Mouse (Mus musculus): Measurements from ENCODE around the gene Perp. TPM values are rescaled to one million over a fixed set of nuclear protein-coding genes. Genes with fewer than 3 reads are reported as not detected.

The Perp gene
- polyA plus RNA-seq, 1 experiment = 4.6 TPM

- H3K4me3 ChIP-seq (replicated peaks; ENCODE audit: control insufficient read depth, low read depth, low read length) = no peak overlapping the region
- TF ChIP-seq CTCF (IDR thresholded peaks at IDR 0.05; ENCODE audit: control insufficient read depth, insufficient read depth, low read length) = no peak
- no peak for TF ChIP-seq POLR2A (IDR thresholded peaks at IDR 0.05; ENCODE audit: borderline replicate concordance, control insufficient read depth, low read depth, low read length)
- no peak overlapping the region for H3K27ac ChIP-seq (ENCODE audit: control insufficient read depth, insufficient read depth, low read depth, low read length, poor library complexity)
- no peaks in the 10 kb centered on the region; the same call in 1 of the 2 replicates for H3K4me1 ChIP-seq (ENCODE audit: control insufficient read depth, insufficient read depth, low read length)
- WGBS = 68% methylated on average over 1 of the region's 1 CpGs
These were observed 31.4 kb downstream of the Perp start for GRCm38 (mm10) chr10:18876211-18876610.

GRCm38 (mm10) chr10:18878111-18878510 is 33.3 kb downstream of the Perp start:
- 90% methylated on average over 6 of the region's 6 CpGs for WGBS
- no peak overlapping the region for H3K27ac ChIP-seq (ENCODE audit: control insufficient read depth, insufficient read depth, low read depth, low read length, poor library complexity)
- no peak for TF ChIP-seq POLR2A (IDR thresholded peaks at IDR 0.05; ENCODE audit: borderline replicate concordance, control insufficient read depth, low read depth, low read length)
- no peak for TF ChIP-seq CTCF (IDR thresholded peaks at IDR 0.05; ENCODE audit: control insufficient read depth, insufficient read depth, low read length)
- no peak overlapping the region for H3K4me3 ChIP-seq (replicated peaks; ENCODE audit: control insufficient read depth, low read depth, low read length)
- no peaks in the 10 kb centered on the region; the same call in 1 of the 2 replicates for H3K4me1 ChIP-seq (ENCODE audit: control insufficient read depth, insufficient read depth, low read length)

GRCm38 (mm10) chr10:18879160-18879559 is 34.3 kb downstream of the Perp start:
- TF ChIP-seq POLR2A (IDR thresholded peaks at IDR 0.05; ENCODE audit: borderline replicate concordance, control insufficient read depth, low read depth, low read length) = no peak
- no peak for TF ChIP-seq CTCF (IDR thresholded peaks at IDR 0.05; ENCODE audit: control insufficient read depth, insufficient read depth, low read length)
- Histone ChIP-seq H3K4me1 (ENCODE audit: control insufficient read depth, insufficient read depth, low read length) (peaks cover under 1% of the 10 kb centered on the region; the same call in 1 of the 2 replicates), H3K27ac (ENCODE audit: control insufficient read depth, insufficient read depth, low read depth, low read length, poor library complexity) (no peak overlapping the region), H3K4me3 (replicated peaks; ENCODE audit: control insufficient read depth, low read depth, low read length) (no peak overlapping the region)
- whole genome bisulfite sequencing = 75% methylated on average over 4 of the region's 4 CpGs

GRCm38 (mm10) chr10:18879690-18880089 is 34.9 kb downstream of the Perp start:
- Histone ChIP-seq H3K4me3 (replicated peaks; ENCODE audit: control insufficient read depth, low read depth, low read length) (no peak overlapping the region), H3K27ac (ENCODE audit: control insufficient read depth, insufficient read depth, low read depth, low read length, poor library complexity) (no peak overlapping the region), H3K4me1 (ENCODE audit: control insufficient read depth, insufficient read depth, low read length) (peaks cover 1% of the 10 kb centered on the region; the same call in 1 of the 2 replicates)
- TF ChIP-seq CTCF (IDR thresholded peaks at IDR 0.05; ENCODE audit: control insufficient read depth, insufficient read depth, low read length) (no peak), POLR2A (IDR thresholded peaks at IDR 0.05; ENCODE audit: borderline replicate concordance, control insufficient read depth, low read depth, low read length) (no peak)
- 14% methylated on average over 1 of the region's 1 CpGs for WGBS

GRCm38 (mm10) chr10:18882190-18882589 is 37.4 kb downstream of the Perp start:
- TF ChIP-seq CTCF (IDR thresholded peaks at IDR 0.05; ENCODE audit: control insufficient read depth, insufficient read depth, low read length) = no peak
- no peak for TF ChIP-seq POLR2A (IDR thresholded peaks at IDR 0.05; ENCODE audit: borderline replicate concordance, control insufficient read depth, low read depth, low read length)
- Histone ChIP-seq H3K27ac (ENCODE audit: control insufficient read depth, insufficient read depth, low read depth, low read length, poor library complexity) (no peak overlapping the region), H3K4me1 (ENCODE audit: control insufficient read depth, insufficient read depth, low read length) (peaks cover 1% of the 10 kb centered on the region), H3K4me3 (replicated peaks; ENCODE audit: control insufficient read depth, low read depth, low read length) (no peak overlapping the region)
- 72% methylated on average over 1 of the region's 1 CpGs for WGBS

- Histone ChIP-seq H3K4me3 (replicated peaks; ENCODE audit: control insufficient read depth, low read depth, low read length) (no peak overlapping the region), H3K4me1 (ENCODE audit: control insufficient read depth, insufficient read depth, low read length) (peaks cover 3% of the 10 kb centered on the region), H3K27ac (ENCODE audit: control insufficient read depth, insufficient read depth, low read depth, low read length, poor library complexity) (no peak overlapping the region; the same call in 1 of the 2 replicates)
- TF ChIP-seq POLR2A (IDR thresholded peaks at IDR 0.05; ENCODE audit: borderline replicate concordance, control insufficient read depth, low read depth, low read length) (no peak), CTCF (IDR thresholded peaks at IDR 0.05; ENCODE audit: control insufficient read depth, insufficient read depth, low read length) (no peak)
- WGBS = 12% methylated on average over 4 of the region's 4 CpGs
These were observed 42.3 kb downstream of the Perp start for GRCm38 (mm10) chr10:18886918-18887625.

- H3K4me1 ChIP-seq (ENCODE audit: control insufficient read depth, insufficient read depth, low read length) = peaks cover 3% of the 10 kb centered on the region
- 94% methylated on average over 1 of the region's 1 CpGs for whole genome bisulfite sequencing
- TF ChIP-seq POLR2A (IDR thresholded peaks at IDR 0.05; ENCODE audit: borderline replicate concordance, control insufficient read depth, low read depth, low read length) = no peak
- TF ChIP-seq CTCF (IDR thresholded peaks at IDR 0.05; ENCODE audit: control insufficient read depth, insufficient read depth, low read length) = no peak
- H3K27ac ChIP-seq (ENCODE audit: control insufficient read depth, insufficient read depth, low read depth, low read length, poor library complexity) = no peak overlapping the region
- H3K4me3 ChIP-seq (replicated peaks; ENCODE audit: control insufficient read depth, low read depth, low read length) = no peak overlapping the region
These were observed 43.9 kb downstream of the Perp start for GRCm38 (mm10) chr10:18888751-18889150.

- peaks cover 1% of the 10 kb centered on the region for H3K4me1 ChIP-seq (ENCODE audit: control insufficient read depth, insufficient read depth, low read length)
- H3K27ac ChIP-seq (ENCODE audit: control insufficient read depth, insufficient read depth, low read depth, low read length, poor library complexity) = no peak overlapping the region
- 40% methylated on average over 1 of the region's 1 CpGs for WGBS
- no peak for TF ChIP-seq CTCF (IDR thresholded peaks at IDR 0.05; ENCODE audit: control insufficient read depth, insufficient read depth, low read length)
- TF ChIP-seq POLR2A (IDR thresholded peaks at IDR 0.05; ENCODE audit: borderline replicate concordance, control insufficient read depth, low read depth, low read length) = no peak
- H3K4me3 ChIP-seq (replicated peaks; ENCODE audit: control insufficient read depth, low read depth, low read length) = no peak overlapping the region
These were observed 44.4 kb downstream of the Perp start for GRCm38 (mm10) chr10:18889255-18889654.

All from bone marrow, adult 2 months (tissue).